Mouse (Mus musculus) ES-E14 (cell line): ENCODE data around the gene Syngap1.
"Not testable (repeated sequence)": the region's sequence is repeated elsewhere in the genome, so short reads cannot be mapped to it uniquely, and the experiment has no call there.

Experiments
- CHD2 ChIP-seq: IDR thresholded peaks from 2 replicates; pipeline ENCODE4 v1.6.1; 2014; ENCODE audit warnings: mild to moderate bottlenecking, low read depth, low read length, inconsistent platforms
- HCFC1 ChIP-seq: IDR thresholded peaks from 2 replicates; pipeline ENCODE4 v1.6.1; 2012; ENCODE audit warnings: low read length, inconsistent platforms, borderline replicate concordance; ENCODE audit not compliant: insufficient read depth
- MAFK ChIP-seq: IDR thresholded peaks from 2 replicates; pipeline ENCODE4 v1.6.1; 2014; ENCODE audit warnings: mild to moderate bottlenecking, low read depth, low read length, inconsistent platforms; ENCODE audit not compliant: insufficient read depth
- ZC3H11A ChIP-seq: IDR thresholded peaks from 2 replicates; pipeline ENCODE4 v1.6.1; 2012; ENCODE audit warnings: low read depth, mild to moderate bottlenecking, inconsistent platforms, low read length, borderline replicate concordance

GRCm38 (mm10) chr17:26917560-26917959 lies 23.5 kb upstream of the Syngap1 start:
- not testable (repeated sequence) for TF ChIP-seq CHD2, HCFC1, ZC3H11A, MAFK
